Mouse (Mus musculus): ENCODE results near the gene Kctd10.

Kctd10 gene

GRCm38 (mm10) chr5:114351490-114351889, 28.8 kb downstream of the Kctd10 start:
- no peak for DNase-seq (ENCODE audit: low spot score in 2 of 2)

DNA sequence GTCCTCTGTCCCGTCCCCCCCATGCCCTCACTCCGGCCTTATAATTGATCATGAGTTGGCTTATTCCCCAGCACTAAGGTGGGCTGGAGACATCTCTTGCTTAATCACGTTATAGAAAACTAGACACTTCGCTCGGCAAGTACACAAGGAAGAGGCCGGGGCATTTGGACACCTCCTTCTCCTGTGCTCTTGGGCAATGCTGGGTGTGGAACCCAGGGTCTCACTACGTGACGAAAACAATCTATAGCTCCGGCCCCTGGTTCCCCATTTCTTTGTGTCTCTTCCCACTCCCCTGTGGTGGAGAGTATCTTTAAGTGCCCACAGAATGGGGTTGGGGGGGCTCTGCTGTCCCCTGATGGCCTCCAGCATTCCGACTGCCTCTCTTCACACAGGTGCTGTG, 33.3 kb downstream of the Kctd10 start:
- DNase-seq (ENCODE audit: low spot score in 2 of 2) = no peak

GRCm38 (mm10) chr5:114345538-114345937, 34.8 kb downstream of the Kctd10 start:
- no peak for DNase-seq (ENCODE audit: low spot score in 2 of 2)

- no peak for DNase-seq (ENCODE audit: low spot score in 2 of 2)
Observed at GRCm38 (mm10) chr5:114343612-114344011, 36.7 kb downstream of the Kctd10 start.

DNA sequence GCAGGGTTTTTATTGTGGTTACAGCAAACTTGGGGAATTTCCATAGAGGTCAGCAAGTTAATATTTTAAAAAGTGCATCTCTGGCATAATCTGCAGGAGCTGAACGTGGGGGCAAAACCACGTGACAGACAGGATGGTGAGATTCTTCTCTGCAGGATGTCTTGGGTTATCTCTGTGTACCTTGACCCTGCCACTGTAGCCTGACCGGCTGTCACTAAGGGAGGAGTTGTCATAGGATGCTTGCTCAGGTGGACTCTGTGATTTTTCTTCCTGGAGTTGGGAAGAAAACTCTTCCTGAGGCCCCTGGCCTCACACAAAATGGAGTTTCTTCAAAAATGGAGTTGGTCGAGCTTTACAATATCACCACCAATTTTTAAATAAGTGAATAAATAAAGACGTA, 37.3 kb downstream of the Kctd10 start:
- no peak for DNase-seq (ENCODE audit: low spot score in 2 of 2)

DNA sequence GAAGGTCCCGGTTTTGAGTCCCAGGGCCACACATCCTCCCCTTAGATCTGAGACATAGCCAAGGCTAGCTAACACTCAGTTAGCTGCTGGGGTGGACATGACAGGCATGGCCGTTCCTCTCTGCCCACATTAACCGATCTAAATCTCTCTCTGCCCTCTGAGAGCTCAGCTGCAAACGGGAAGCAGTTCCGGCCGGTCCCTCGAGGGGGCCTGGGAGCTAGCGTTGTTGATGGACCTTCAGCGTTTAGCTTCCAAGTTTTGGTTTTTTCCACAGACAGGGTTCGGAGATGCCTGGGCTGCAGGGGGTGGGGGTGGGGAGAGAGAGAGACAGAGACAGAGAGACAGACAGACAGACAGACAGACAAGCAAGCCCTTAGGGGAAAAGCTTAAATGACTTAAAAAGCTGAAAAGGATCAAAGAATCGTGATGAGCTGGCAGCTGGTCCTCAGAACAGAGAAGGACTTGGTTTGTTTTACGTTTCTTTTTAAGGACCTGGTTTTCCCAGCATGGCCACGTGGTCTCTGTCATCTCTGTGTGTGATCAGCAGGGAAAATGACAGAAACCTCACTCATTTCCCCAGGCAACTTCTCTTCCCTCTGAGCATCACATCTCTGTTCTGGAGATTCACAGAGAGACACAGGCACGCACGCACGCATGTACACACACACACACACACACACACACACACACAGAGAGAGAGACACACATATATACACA, 56.4 kb downstream of the Kctd10 start:
- DNase-seq (ENCODE audit: low spot score in 2 of 2) = peak in 1 of 2 experiments; percentile 30

- DNase-seq (ENCODE audit: low spot score in 2 of 2) = no peak
Observed at GRCm38 (mm10) chr5:114323105-114323790, 57.1 kb downstream of the Kctd10 start.
